Mouse (Mus musculus): ENCODE data around the gene Litaf. TPM values are rescaled to one million over a fixed set of nuclear protein-coding genes. Genes with fewer than 3 reads are reported as not detected.

Gene Litaf
- polyA plus RNA-seq, 1 experiment, result 115 TPM

GRCm38 (mm10) chr16:10988261-10988660 is 77.7 kb downstream of the Litaf start:
- Histone ChIP-seq H3K4me1 (ENCODE audit: control insufficient read depth, insufficient read depth, insufficient read length) (peaks cover 5% of the 10 kb centered on the region; the same call in 1 of the 2 replicates), H3K4me3 (ENCODE audit: extremely low read depth, insufficient read depth, insufficient read length) (no peak overlapping the region), H3K36me3 (ENCODE audit: control insufficient read depth, insufficient read depth, low read length) (no peaks in the 10 kb centered on the region), H3K27ac (ENCODE audit: insufficient read depth, low read length) (no peak overlapping the region), H3K27me3 (ENCODE audit: control insufficient read depth, insufficient read depth, low read length) (no peaks in the 10 kb centered on the region)
- DNase-seq (ENCODE audit: low read depth in 1 of 2, low spot score in 2 of 2), result no peak
- TF ChIP-seq CTCF (IDR thresholded peaks at IDR 0.05; ENCODE audit: extremely low read depth, insufficient read depth, insufficient read length, insufficient replicate concordance), result no peak
- no peak for TF ChIP-seq POLR2A (IDR thresholded peaks at IDR 0.05; ENCODE audit: low read depth, low read length)
- WGBS, result 90% methylated on average over 9 of the region's 9 CpGs

DNA sequence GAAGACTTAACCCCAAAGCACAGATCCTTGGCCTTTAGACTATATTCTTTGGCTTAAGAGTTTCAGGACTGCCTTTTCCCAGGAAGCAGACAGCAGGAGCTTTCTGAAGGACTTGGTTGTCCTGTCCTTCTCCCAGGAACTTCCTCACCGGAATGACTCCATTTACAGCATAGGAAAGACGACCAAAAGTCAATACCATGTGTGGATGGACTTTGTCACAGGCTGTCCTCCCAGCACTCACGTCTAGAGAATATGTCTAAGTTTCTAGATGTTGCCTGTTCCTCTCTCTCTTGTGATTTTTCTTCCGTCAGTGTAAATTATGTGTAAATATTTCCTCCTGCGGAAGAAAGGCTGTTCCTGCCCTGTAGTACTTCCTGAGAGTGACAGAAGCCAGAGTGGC is 81.4 kb downstream of the Litaf start:
- no peak overlapping the region for H3K4me3 ChIP-seq (ENCODE audit: extremely low read depth, insufficient read depth, insufficient read length)
- no peak for DNase-seq (ENCODE audit: low read depth in 1 of 2, low spot score in 2 of 2)
- no peaks in the 10 kb centered on the region for H3K27me3 ChIP-seq (ENCODE audit: control insufficient read depth, insufficient read depth, low read length)
- 70% methylated on average over 5 of the region's 5 CpGs for WGBS
- H3K27ac ChIP-seq (ENCODE audit: insufficient read depth, low read length), result no peak overlapping the region
- peaks cover 5% of the 10 kb centered on the region for H3K4me1 ChIP-seq (ENCODE audit: control insufficient read depth, insufficient read depth, insufficient read length)
- H3K36me3 ChIP-seq (ENCODE audit: control insufficient read depth, insufficient read depth, low read length), result no peaks in the 10 kb centered on the region
- TF ChIP-seq POLR2A (IDR thresholded peaks at IDR 0.05; ENCODE audit: low read depth, low read length), result no peak

DNA sequence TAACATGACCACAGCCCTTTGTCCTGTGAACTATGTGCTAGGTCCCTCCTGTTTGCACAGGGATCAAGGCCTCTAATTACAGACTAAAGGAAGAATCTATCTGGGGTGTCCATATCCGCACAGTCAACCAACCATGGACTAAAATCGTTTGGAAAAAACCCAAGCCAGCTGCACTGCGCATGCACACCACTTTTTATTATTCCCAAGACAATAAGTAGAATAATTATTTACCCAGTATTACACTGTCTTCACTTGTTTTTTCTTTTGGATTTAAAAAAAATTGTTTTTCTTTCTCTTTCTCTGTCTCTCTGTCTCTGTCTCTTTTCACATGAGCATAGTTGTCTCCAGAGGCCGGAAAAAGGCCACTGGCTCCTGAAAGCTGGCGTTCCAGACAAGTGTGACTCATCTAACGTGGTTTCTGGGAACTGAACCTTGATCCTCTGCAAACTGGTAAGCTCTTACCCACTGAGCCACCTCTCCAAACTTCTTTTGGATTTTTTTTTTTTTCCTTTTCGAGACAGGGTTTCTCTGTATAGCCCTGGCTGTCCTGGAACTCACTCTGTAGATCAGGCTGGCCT is 84.4 kb downstream of the Litaf start:
- TF ChIP-seq CTCF (IDR thresholded peaks at IDR 0.05; ENCODE audit: extremely low read depth, insufficient read depth, insufficient read length, insufficient replicate concordance) (no peak), POLR2A (IDR thresholded peaks at IDR 0.05; ENCODE audit: low read depth, low read length) (no peak)
- no peak for DNase-seq (ENCODE audit: low read depth in 1 of 2, low spot score in 2 of 2)
- Histone ChIP-seq H3K4me3 (ENCODE audit: extremely low read depth, insufficient read depth, insufficient read length) (no peak overlapping the region), H3K27ac (ENCODE audit: insufficient read depth, low read length) (no peak overlapping the region), H3K27me3 (ENCODE audit: control insufficient read depth, insufficient read depth, low read length) (no peaks in the 10 kb centered on the region), H3K4me1 (ENCODE audit: control insufficient read depth, insufficient read depth, insufficient read length) (peaks cover 26% of the 10 kb centered on the region), H3K36me3 (ENCODE audit: control insufficient read depth, insufficient read depth, low read length) (no peaks in the 10 kb centered on the region)
- WGBS, result 80% methylated on average over 7 of the region's 7 CpGs

GRCm38 (mm10) chr16:10979064-10979803 is 86.7 kb downstream of the Litaf start:
- peak overlapping the region; percentile 36 for H3K27ac ChIP-seq (ENCODE audit: insufficient read depth, low read length)
- H3K4me3 ChIP-seq (ENCODE audit: extremely low read depth, insufficient read depth, insufficient read length), result no peak overlapping the region
- 26% methylated on average over 11 of the region's 11 CpGs for WGBS
- TF ChIP-seq CTCF (IDR thresholded peaks at IDR 0.05; ENCODE audit: extremely low read depth, insufficient read depth, insufficient read length, insufficient replicate concordance) (no peak), POLR2A (IDR thresholded peaks at IDR 0.05; ENCODE audit: low read depth, low read length) (no peak)
- H3K36me3 ChIP-seq (ENCODE audit: control insufficient read depth, insufficient read depth, low read length), result no peaks in the 10 kb centered on the region
- H3K4me1 ChIP-seq (ENCODE audit: control insufficient read depth, insufficient read depth, insufficient read length), result peaks cover 32% of the 10 kb centered on the region
- no peaks in the 10 kb centered on the region for H3K27me3 ChIP-seq (ENCODE audit: control insufficient read depth, insufficient read depth, low read length)
- DNase-seq (ENCODE audit: low read depth in 1 of 2, low spot score in 2 of 2), result peak in 1 of 2 experiments; percentile 55

DNA sequence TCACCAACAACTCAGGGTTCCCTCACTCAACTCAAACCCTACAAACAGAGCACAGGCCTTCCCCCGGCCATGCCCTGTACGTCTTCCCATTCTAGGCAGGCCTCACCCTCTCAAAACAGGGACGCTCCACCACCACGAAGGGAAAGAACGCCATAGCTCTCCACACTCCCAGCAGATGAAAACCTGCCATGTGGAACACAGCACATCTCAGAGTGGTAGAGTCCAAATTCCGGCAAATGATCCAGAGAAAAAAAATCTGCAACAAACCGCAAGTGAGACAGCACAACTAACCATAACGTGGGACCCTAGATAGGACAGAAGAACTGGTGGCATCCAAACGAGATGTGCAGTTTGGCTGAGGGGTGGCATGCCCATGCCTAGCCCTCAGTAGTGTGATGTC is 88.1 kb downstream of the Litaf start:
- no peaks in the 10 kb centered on the region for H3K36me3 ChIP-seq (ENCODE audit: control insufficient read depth, insufficient read depth, low read length)
- H3K27ac ChIP-seq (ENCODE audit: insufficient read depth, low read length), result no peak overlapping the region
- no peaks in the 10 kb centered on the region for H3K27me3 ChIP-seq (ENCODE audit: control insufficient read depth, insufficient read depth, low read length)
- TF ChIP-seq CTCF (IDR thresholded peaks at IDR 0.05; ENCODE audit: extremely low read depth, insufficient read depth, insufficient read length, insufficient replicate concordance), result no peak
- TF ChIP-seq POLR2A (IDR thresholded peaks at IDR 0.05; ENCODE audit: low read depth, low read length), result no peak
- 75% methylated on average over 9 of the region's 9 CpGs for WGBS
- peaks cover 32% of the 10 kb centered on the region; the same call in 1 of the 2 replicates for H3K4me1 ChIP-seq (ENCODE audit: control insufficient read depth, insufficient read depth, insufficient read length)
- H3K4me3 ChIP-seq (ENCODE audit: extremely low read depth, insufficient read depth, insufficient read length), result no peak overlapping the region
- no peak for DNase-seq (ENCODE audit: low read depth in 1 of 2, low spot score in 2 of 2)

GRCm38 (mm10) chr16:10976202-10976631 is 89.7 kb downstream of the Litaf start:
- whole genome bisulfite sequencing, result 34% methylated on average over 11 of the region's 11 CpGs
- Histone ChIP-seq H3K4me1 (ENCODE audit: control insufficient read depth, insufficient read depth, insufficient read length) (peaks cover 32% of the 10 kb centered on the region; the same call in 1 of the 2 replicates), H3K36me3 (ENCODE audit: control insufficient read depth, insufficient read depth, low read length) (no peaks in the 10 kb centered on the region), H3K4me3 (ENCODE audit: extremely low read depth, insufficient read depth, insufficient read length) (no peak overlapping the region), H3K27me3 (ENCODE audit: control insufficient read depth, insufficient read depth, low read length) (no peaks in the 10 kb centered on the region), H3K27ac (ENCODE audit: insufficient read depth, low read length) (peak overlapping the region; percentile 65)
- TF ChIP-seq CTCF (IDR thresholded peaks at IDR 0.05; ENCODE audit: extremely low read depth, insufficient read depth, insufficient read length, insufficient replicate concordance), result no peak
- TF ChIP-seq POLR2A (IDR thresholded peaks at IDR 0.05; ENCODE audit: low read depth, low read length), result no peak
- peak; percentile 29 to 86 for DNase-seq (ENCODE audit: low read depth in 1 of 2, low spot score in 2 of 2)

- Histone ChIP-seq H3K4me1 (ENCODE audit: control insufficient read depth, insufficient read depth, insufficient read length) (peaks cover 31% of the 10 kb centered on the region; the same call in 1 of the 2 replicates), H3K27me3 (ENCODE audit: control insufficient read depth, insufficient read depth, low read length) (no peaks in the 10 kb centered on the region), H3K4me3 (ENCODE audit: extremely low read depth, insufficient read depth, insufficient read length) (no peak overlapping the region), H3K27ac (ENCODE audit: insufficient read depth, low read length) (no peak overlapping the region), H3K36me3 (ENCODE audit: control insufficient read depth, insufficient read depth, low read length) (no peaks in the 10 kb centered on the region)
- 66% methylated on average over 5 of the region's 5 CpGs for WGBS
- no peak for TF ChIP-seq CTCF (IDR thresholded peaks at IDR 0.05; ENCODE audit: extremely low read depth, insufficient read depth, insufficient read length, insufficient replicate concordance)
- TF ChIP-seq POLR2A (IDR thresholded peaks at IDR 0.05; ENCODE audit: low read depth, low read length), result no peak
- DNase-seq (ENCODE audit: low read depth in 1 of 2, low spot score in 2 of 2), result no peak
These were observed 91.0 kb downstream of the Litaf start for GRCm38 (mm10) chr16:10974939-10975338.
